25 mouse cellular contexts compared by ENCODE assay signal in the genomic region with DNA sequence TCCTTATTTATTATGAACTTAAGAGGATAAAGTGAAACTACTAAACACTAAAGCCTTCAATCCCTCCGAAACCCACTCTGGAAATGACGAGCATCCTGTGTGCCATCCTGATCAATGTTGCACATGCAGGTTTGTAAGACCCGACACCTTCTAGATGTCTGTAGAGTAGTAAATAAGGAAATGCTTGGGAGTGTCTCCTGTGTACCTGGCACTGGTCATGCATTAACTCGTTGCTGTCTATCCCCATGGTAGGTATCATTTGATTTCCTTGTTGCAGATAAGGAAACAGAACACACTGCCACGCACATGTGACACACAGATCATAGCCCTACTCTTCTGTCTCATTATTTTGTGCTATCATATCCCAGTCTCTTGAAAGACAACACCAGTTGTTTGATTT.
DNase-seq lines count a peak whose midpoint lies in the region; ATAC-seq and TF ChIP-seq lines count a peak whose summit lies in the region.
"Had no signal": no experiment of that assay in that cellular context is flagged by ENCODE, and none has a peak within 500 bp of the region (broad histone marks: within the 10 kb centered on the region; RNA-seq: fewer than 3 reads in every experiment).

No protein-coding gene starts in this region.

- ATAC-seq in midbrain, embryonic 16.5 days, result peak; percentile 39; the same call in 1 of the 2 replicates
- no peak for ATAC-seq in midbrain, postnatal 0 days (ENCODE audit: low FRiP score)
- peak; percentile 63 for ATAC-seq in intestine, postnatal 0 days
- peak; percentile 53; the same call in 1 of the 2 replicates for ATAC-seq in stomach, postnatal 0 days (ENCODE audit: low FRiP score, low TSS enrichment)
- no peak for ATAC-seq in kidney, embryonic 14.5 days (ENCODE audit: low FRiP score, low TSS enrichment)
- ATAC-seq: activated CD4-positive, CD25-positive, alpha-beta regulatory T cell, adult 4 months; CD4-positive, CD25-positive, alpha-beta regulatory T cell, adult 4 months; forebrain, embryonic 13.5 days; forebrain, embryonic 15.5 days; Patski had no signal

- H3K9me3 ChIP-seq in midbrain, embryonic 16.5 days (replicated peaks; ENCODE audit: control insufficient read depth, low read length, poor library complexity, severe bottlenecking), result no peaks in the 10 kb centered on the region
- no peaks in the 10 kb centered on the region for H3K9me3 ChIP-seq in midbrain, postnatal 0 days (ENCODE audit: low read length)
- no peaks in the 10 kb centered on the region for H3K9me3 ChIP-seq in intestine, postnatal 0 days (ENCODE audit: control insufficient read depth)
- H3K9me3 ChIP-seq in stomach, postnatal 0 days (ENCODE audit: control insufficient read depth, low read length), result no peaks in the 10 kb centered on the region
- H3K9me3 ChIP-seq in kidney, embryonic 14.5 days (ENCODE audit: control insufficient read depth, low read length), result no peaks in the 10 kb centered on the region
- H3K9me3 ChIP-seq: embryonic facial prominence, embryonic 10.5 days; embryonic facial prominence, embryonic 12.5 days; forebrain, embryonic 13.5 days; forebrain, embryonic 15.5 days; G1E had no signal

- no peak for TF ChIP-seq CTCF in midbrain, postnatal 0 days (IDR thresholded peaks at IDR 0.05)
- TF ChIP-seq CTCF in intestine, postnatal 0 days (IDR thresholded peaks at IDR 0.05; ENCODE audit: low read depth), result no peak
- no peak for TF ChIP-seq CTCF in stomach, postnatal 0 days (IDR thresholded peaks at IDR 0.05; ENCODE audit: low read depth)

- TF ChIP-seq EP300 in stomach, postnatal 0 days (optimal IDR thresholded peaks at IDR 0.05), result no peak

- H3K27ac ChIP-seq in midbrain, embryonic 16.5 days (ENCODE audit: low read length), result no peak overlapping the region
- no peak overlapping the region for H3K27ac ChIP-seq in midbrain, postnatal 0 days (ENCODE audit: low read depth, low read length)
- H3K27ac ChIP-seq in intestine, postnatal 0 days (ENCODE audit: low read depth, low read length), result peak overlapping the region; percentile 29; the same call in 1 of the 2 replicates
- no peak overlapping the region for H3K27ac ChIP-seq in stomach, postnatal 0 days (replicated peaks)
- no peak overlapping the region for H3K27ac ChIP-seq in kidney, embryonic 14.5 days (ENCODE audit: low read depth, low read length)
- H3K27ac ChIP-seq: embryonic facial prominence, embryonic 10.5 days; embryonic facial prominence, embryonic 12.5 days; forebrain, embryonic 13.5 days; forebrain, embryonic 15.5 days had no signal

- no peak overlapping the region for H3K4me3 ChIP-seq in midbrain, embryonic 16.5 days (ENCODE audit: low read depth, low read length)
- H3K4me3 ChIP-seq in midbrain, postnatal 0 days (ENCODE audit: low read depth, low read length), result no peak overlapping the region
- H3K4me3 ChIP-seq in intestine, postnatal 0 days (ENCODE audit: low read depth, low read length), result no peak overlapping the region
- no peak overlapping the region for H3K4me3 ChIP-seq in stomach, postnatal 0 days (ENCODE audit: low read depth, low read length)
- no peak overlapping the region for H3K4me3 ChIP-seq in kidney, embryonic 14.5 days (ENCODE audit: low read length)
- H3K4me3 ChIP-seq: embryonic facial prominence, embryonic 10.5 days; embryonic facial prominence, embryonic 12.5 days; forebrain, embryonic 13.5 days; forebrain, embryonic 15.5 days had no signal

- H3K4me1 ChIP-seq in midbrain, embryonic 16.5 days (ENCODE audit: control insufficient read depth, insufficient read depth, low read length), result no peaks in the 10 kb centered on the region
- H3K4me1 ChIP-seq in midbrain, postnatal 0 days (ENCODE audit: insufficient read depth, low read length), result no peaks in the 10 kb centered on the region
- 0 out of 2 replicates have a peak, but pooled peaks cover 9% of the 10 kb centered on the region for H3K4me1 ChIP-seq in intestine, postnatal 0 days (replicated peaks; ENCODE audit: control insufficient read depth, insufficient read depth, low read length)
- no peaks in the 10 kb centered on the region for H3K4me1 ChIP-seq in stomach, postnatal 0 days (replicated peaks; ENCODE audit: control insufficient read depth, insufficient read depth)
- no peaks in the 10 kb centered on the region for H3K4me1 ChIP-seq in kidney, embryonic 14.5 days (ENCODE audit: control insufficient read depth, insufficient read depth, low read length)
- H3K4me1 ChIP-seq: embryonic facial prominence, embryonic 12.5 days; forebrain, embryonic 13.5 days; forebrain, embryonic 15.5 days had no signal

- intact Hi-C loops in heart, postnatal 10 days (cut with DNase I), result no loop called here

- no peaks in the 10 kb centered on the region for H3K36me3 ChIP-seq in midbrain, embryonic 16.5 days (ENCODE audit: control insufficient read depth, insufficient read depth, low read length)
- H3K36me3 ChIP-seq in midbrain, postnatal 0 days (ENCODE audit: insufficient read depth, low read length), result no peaks in the 10 kb centered on the region
- H3K36me3 ChIP-seq in intestine, postnatal 0 days (ENCODE audit: control insufficient read depth, insufficient read depth), result peaks cover 10% of the 10 kb centered on the region; the same call in 1 of the 2 replicates
- no peaks in the 10 kb centered on the region for H3K36me3 ChIP-seq in stomach, postnatal 0 days (ENCODE audit: control insufficient read depth, insufficient read depth, low read length)
- peaks cover 28% of the 10 kb centered on the region for H3K36me3 ChIP-seq in kidney, embryonic 14.5 days (ENCODE audit: control insufficient read depth, insufficient read depth, low read length)
- H3K36me3 ChIP-seq: forebrain, embryonic 15.5 days; G1E had no signal

- H3K9ac ChIP-seq in midbrain, embryonic 16.5 days (ENCODE audit: low read depth, low read length), result no peak overlapping the region
- no peak overlapping the region for H3K9ac ChIP-seq in midbrain, postnatal 0 days (replicated peaks; ENCODE audit: low read length, poor library complexity, severe bottlenecking)
- no peak overlapping the region for H3K9ac ChIP-seq in intestine, postnatal 0 days (ENCODE audit: low read depth, low read length)
- no peak overlapping the region for H3K9ac ChIP-seq in stomach, postnatal 0 days (ENCODE audit: low read length)
- no peak overlapping the region for H3K9ac ChIP-seq in kidney, embryonic 14.5 days (ENCODE audit: low read depth, low read length)
- H3K9ac ChIP-seq: embryonic facial prominence, embryonic 12.5 days; forebrain, embryonic 13.5 days; forebrain, embryonic 15.5 days had no signal

- H3K4me2 ChIP-seq in midbrain, embryonic 16.5 days (ENCODE audit: low read length), result no peak overlapping the region
- no peak overlapping the region for H3K4me2 ChIP-seq in midbrain, postnatal 0 days (ENCODE audit: low read depth, low read length, poor library complexity, severe bottlenecking)
- no peak overlapping the region for H3K4me2 ChIP-seq in intestine, postnatal 0 days (replicated peaks; ENCODE audit: low read depth)
- H3K4me2 ChIP-seq in stomach, postnatal 0 days (replicated peaks; ENCODE audit: low read depth), result no peak overlapping the region
- H3K4me2 ChIP-seq in kidney, embryonic 14.5 days (replicated peaks; ENCODE audit: low read depth, low read length), result no peak overlapping the region
- H3K4me2 ChIP-seq: embryonic facial prominence, embryonic 12.5 days; forebrain, embryonic 13.5 days; forebrain, embryonic 15.5 days had no signal

- 90% methylated on average over 5 of the region's 5 CpGs for WGBS in midbrain, embryonic 16.5 days
- whole genome bisulfite sequencing in midbrain, postnatal 0 days, result 81% methylated on average over 5 of the region's 5 CpGs
- 61% methylated on average over 5 of the region's 5 CpGs for WGBS in intestine, postnatal 0 days
- 72% methylated on average over 5 of the region's 5 CpGs for WGBS in stomach, postnatal 0 days
- 87% methylated on average over 5 of the region's 5 CpGs for WGBS in kidney, embryonic 14.5 days

- DNase-seq in heart, adult 11 months, result peak; percentile 51
- DNase-seq in heart, postnatal 10 days, result no peak
- no peak for DNase-seq in midbrain, postnatal 0 days (ENCODE audit: low spot score)
- no peak for DNase-seq in stomach, postnatal 0 days (ENCODE audit: low spot score)
- DNase-seq in adrenal gland, postnatal 25 days, result no peak
- DNase-seq: adrenal gland, adult 8-10 months; adrenal gland, postnatal 14 days; B cell, adult 2 months; cerebellum, adult 11-12 months; cerebellum, adult 2 months; cerebellum, adult 9-10 months; cerebellum, postnatal 10 days; cerebellum, postnatal 25 days had no signal

- no peaks in the 10 kb centered on the region for H3K27me3 ChIP-seq in midbrain, embryonic 16.5 days (ENCODE audit: control insufficient read depth, insufficient read depth, low read depth, low read length)
- H3K27me3 ChIP-seq in midbrain, postnatal 0 days (ENCODE audit: insufficient read depth, low read length), result no peaks in the 10 kb centered on the region
- no peaks in the 10 kb centered on the region for H3K27me3 ChIP-seq in intestine, postnatal 0 days (replicated peaks; ENCODE audit: control insufficient read depth, insufficient read depth, low read length)
- no peaks in the 10 kb centered on the region for H3K27me3 ChIP-seq in stomach, postnatal 0 days (ENCODE audit: control insufficient read depth, insufficient read depth, low read length)
- H3K27me3 ChIP-seq in kidney, embryonic 14.5 days (ENCODE audit: control insufficient read depth, insufficient read depth, low read length), result no peaks in the 10 kb centered on the region
- H3K27me3 ChIP-seq: CH12.LX; embryonic facial prominence, embryonic 12.5 days; forebrain, embryonic 13.5 days; forebrain, embryonic 15.5 days; Patski had no signal

Comparison
In these comparisons a context has a peak if more than half of its experiments do, and no peak if none do; other contexts are left out.
1. ATAC-seq: peak in midbrain, embryonic 16.5 days (single experiment), intestine, postnatal 0 days (single experiment) and stomach, postnatal 0 days (single experiment); none in midbrain, postnatal 0 days (single experiment) and kidney, embryonic 14.5 days (single experiment).